Mouse (Mus musculus) CH12.LX (cell line): ENCODE data around the gene Them7. TPM values are rescaled to one million over a fixed set of nuclear protein-coding genes. Genes with fewer than 3 reads are reported as not detected.

Experiments used
- DNase-seq: peaks from one replicate; pipeline ENCODE4 v3.0.0-alpha.2; 2013; ENCODE audit errors: extremely low read depth
- H3K27ac ChIP-seq: 2 replicates; pipeline ENCODE4 v1.5.1; 2012; ENCODE audit warnings: low read depth, mild to moderate bottlenecking, control low read depth, moderate library complexity; ENCODE audit not compliant: insufficient read depth
- H3K27me3 ChIP-seq: replicated peaks from 2 replicates; pipeline ENCODE3; 2012; ENCODE audit warnings: inconsistent platforms
- H3K36me3 ChIP-seq, 2 experiments: replicated peaks in 1 of 2; 2 replicates each; pipeline versions ENCODE3 to v1.6.1; 2012; ENCODE audit warnings: inconsistent platforms in 1 of 2, low read length in 1 of 2, mild to moderate bottlenecking in 1 of 2, mixed read lengths in 1 of 2, moderate library complexity in 1 of 2; ENCODE audit not compliant: control insufficient read depth in 1 of 2, insufficient read depth in 1 of 2
- H3K4me1 ChIP-seq, 2 experiments: 2 replicates each; pipeline ENCODE4 v1.6.1; 2012; ENCODE audit warnings: inconsistent platforms in 1 of 2, moderate library complexity in 1 of 2; ENCODE audit not compliant: insufficient read depth in 2 of 2, control insufficient read depth in 1 of 2
- H3K4me2 ChIP-seq: 2 replicates; pipeline ENCODE4 v1.6.1; 2012; ENCODE audit warnings: low read depth, mild to moderate bottlenecking, control low read depth; ENCODE audit not compliant: poor library complexity, insufficient read depth, severe bottlenecking
- H3K4me3 ChIP-seq, 3 experiments: fragments of 150-350 bp in 1 of 3; sonication (generic) in 1 of 3; replicated peaks in 1 of 3; 2 replicates each; pipeline versions ENCODE3 to v1.5.1; 2011 to 2012; ENCODE audit warnings: low read depth in 2 of 3, low read length in 2 of 3, mild to moderate bottlenecking in 2 of 3, moderate library complexity in 2 of 3, control low read depth in 1 of 3, improper control_type of control experiment in 1 of 3, inconsistent platforms in 1 of 3, mixed read lengths in 1 of 3; ENCODE audit not compliant: poor library complexity in 1 of 3
- H3K79me2 ChIP-seq: replicated peaks from 2 replicates; pipeline ENCODE4 v1.6.1; 2012; ENCODE audit warnings: mild to moderate bottlenecking, moderate library complexity; ENCODE audit not compliant: control insufficient read depth, poor library complexity, insufficient read depth, severe bottlenecking; ENCODE audit errors: extremely low read depth
- H3K9ac ChIP-seq: 2 replicates; pipeline ENCODE4 v1.6.1; 2012; ENCODE audit warnings: low read depth, mild to moderate bottlenecking, control low read depth, moderate library complexity; ENCODE audit not compliant: insufficient read depth
- H3K9me3 ChIP-seq: replicated peaks from 2 replicates; pipeline ENCODE3; 2012; ENCODE audit warnings: low read length, inconsistent platforms, mixed read lengths
- CHD1 ChIP-seq: IDR thresholded peaks from 2 replicates; pipeline ENCODE4 v1.6.1; 2012; ENCODE audit warnings: low read depth, low read length, improper control_type of control experiment, inconsistent platforms
- CTCF ChIP-seq, 2 experiments: IDR thresholded peaks in 1 of 2; conservative IDR thresholded peaks in 1 of 2; 2 replicates each; pipeline ENCODE4 v1.5.1; 2011 to 2012; ENCODE audit warnings: low read depth in 2 of 2, low read length in 2 of 2, improper control_type of control experiment in 1 of 2, inconsistent platforms in 1 of 2, mild to moderate bottlenecking in 1 of 2, moderate library complexity in 1 of 2
- E2F4 ChIP-seq: IDR thresholded peaks from 2 replicates; pipeline ENCODE4 v1.6.1; 2011; ENCODE audit warnings: low read depth, low read length, improper control_type of control experiment; ENCODE audit not compliant: insufficient replicate concordance
- ELF1 ChIP-seq: IDR thresholded peaks from 2 replicates; pipeline ENCODE4 v1.6.1; 2014; ENCODE audit warnings: low read depth, mild to moderate bottlenecking, inconsistent platforms, low read length, improper control_type of control experiment
- EP300 ChIP-seq: IDR thresholded peaks from 2 replicates; pipeline ENCODE4 v1.6.1; 2011; ENCODE audit warnings: low read length, improper control_type of control experiment
- HCFC1 ChIP-seq: IDR thresholded peaks from 2 replicates; pipeline ENCODE4 v1.6.1; 2012; ENCODE audit warnings: low read depth, mild to moderate bottlenecking, inconsistent platforms, low read length, improper control_type of control experiment
- JUN ChIP-seq: IDR thresholded peaks from 2 replicates; pipeline ENCODE4 v1.6.1; 2011; ENCODE audit warnings: low read depth, mild to moderate bottlenecking, low read length, improper control_type of control experiment, moderate library complexity; ENCODE audit not compliant: insufficient read depth
- MAX ChIP-seq: IDR thresholded peaks from 2 replicates; pipeline ENCODE4 v1.6.1; 2011; ENCODE audit warnings: low read length, improper control_type of control experiment
- MAZ ChIP-seq: IDR thresholded peaks from 2 replicates; pipeline ENCODE4 v1.6.1; 2012; ENCODE audit warnings: low read depth, mild to moderate bottlenecking, inconsistent platforms, low read length, improper control_type of control experiment, moderate library complexity
- MYC ChIP-seq: IDR thresholded peaks from 2 replicates; pipeline ENCODE4 v1.6.1; 2011; ENCODE audit warnings: low read depth, mild to moderate bottlenecking, improper control_type of control experiment, low read length
- PAX5 ChIP-seq: IDR thresholded peaks from 2 replicates; pipeline ENCODE4 v1.6.1; 2012; ENCODE audit warnings: low read length, inconsistent platforms, mixed read lengths
- POLR2A ChIP-seq: IDR thresholded peaks from 2 replicates; pipeline ENCODE4 v1.6.1; 2011; ENCODE audit warnings: low read depth, mild to moderate bottlenecking, improper control_type of control experiment, low read length
- RAD21 ChIP-seq: IDR thresholded peaks from 2 replicates; pipeline ENCODE4 v1.6.1; 2011; ENCODE audit warnings: low read depth, mild to moderate bottlenecking, low read length, improper control_type of control experiment, moderate library complexity
- USF2 ChIP-seq: conservative IDR thresholded peaks from 2 replicates; pipeline ENCODE4 v1.6.1; 2011; ENCODE audit warnings: low read depth, low read length, improper control_type of control experiment
- ZC3H11A ChIP-seq: IDR thresholded peaks from 2 replicates; pipeline ENCODE4 v1.6.1; 2012; ENCODE audit warnings: low read depth, mild to moderate bottlenecking, inconsistent platforms, low read length, improper control_type of control experiment
- ZKSCAN1 ChIP-seq: IDR thresholded peaks from 2 replicates; pipeline ENCODE4 v1.6.1; 2012; ENCODE audit warnings: low read depth, inconsistent platforms, low read length, improper control_type of control experiment, borderline replicate concordance
- ZMIZ1 ChIP-seq: IDR thresholded peaks from 2 replicates; pipeline ENCODE4 v1.6.1; 2012; ENCODE audit warnings: low read depth, mild to moderate bottlenecking, inconsistent platforms, low read length, improper control_type of control experiment
- ZNF384 ChIP-seq: IDR thresholded peaks from 2 replicates; pipeline ENCODE4 v1.6.1; 2012; ENCODE audit warnings: low read depth, low read length, improper control_type of control experiment, inconsistent platforms
- dilution Hi-C: fragments of 300-500 bp; cut with MboI; formaldehyde crosslinking; loops from 2 replicates; pipeline ENCODE4 v1.14.3; 2020; ENCODE audit warnings: low sequenced_read_pairs; ENCODE audit not compliant: extremely low pct_unique_long_range_greater_than_20kb, extremely low pct_ligation_motif_present
- in situ Hi-C: fragments of 300-500 bp; cut with MboI; formaldehyde crosslinking; loops from 3 replicates; pipeline ENCODE4 v1.14.3; 2019; ENCODE audit warnings: low sequenced_read_pairs, low pct_ligation_motif_present, low pct_unique_long_range_greater_than_20kb, mixed read lengths
- polyA plus RNA-seq: library from polyadenylated mRNA; unstranded; fragments of >175 nt; gene quantifications from 2 replicates; pipeline ENCODE4 v1.2.1, GENCODE M21; 2012; ENCODE audit warnings: low read depth; ENCODE audit not compliant: insufficient read length
- total RNA-seq, 2 experiments: library from RNA; depleted of rRNA; stranded (reverse); fragments of 300-350 nt in 1 of 2; fragments of >200 nt in 1 of 2; gene quantifications; 2 replicates each; pipeline ENCODE4 v1.2.3; 2012 to 2014

Gene Them7
- total and polyA plus RNA-seq, 3 experiments, result not detected

GRCm38 (mm10) chr2:105337171-105337875 is 113.2 kb downstream of the Them7 start:
- Histone ChIP-seq H3K27ac (no peak overlapping the region), H3K4me1 (peaks cover 0 to 17% of the 10 kb centered on the region in 2 experiments; a peak in 1 of 4 replicates), H3K9me3 (no peaks in the 10 kb centered on the region), H3K79me2 (no peaks in the 10 kb centered on the region)
- dilution Hi-C loops, result no loop called here
- TF ChIP-seq CTCF (conservative IDR thresholded peaks at IDR 0.05 in 1 of 2, IDR thresholded peaks at IDR 0.05 in 1 of 2; ENCODE audit: low read depth in 2 of 2, low read length in 2 of 2) (no peak), MYC (no peak), HCFC1 (no peak), EP300 (no peak), ZC3H11A (no peak), E2F4 (no peak), ZKSCAN1 (no peak), ZMIZ1 (no peak), MAZ (no peak), CHD1 (no peak), JUN (no peak), USF2 (no peak), MAX (no peak), ELF1 (no peak), ZNF384 (no peak), PAX5 (no peak)
- TF ChIP-seq, all 38 proteins: peak for 0
- DNase-seq, result no peak
- H3K9ac ChIP-seq, result no peak overlapping the region
- H3K36me3 ChIP-seq, result no peaks in the 10 kb centered on the region
- H3K4me3 ChIP-seq, result no peak overlapping the region
- in situ Hi-C loops, result loop anchor here (5.0 kb wide), 1 partner anchor 90 kb away; no protein-coding TSS in a partner anchor
- no peaks in the 10 kb centered on the region for H3K27me3 ChIP-seq
- H3K4me2 ChIP-seq, result no peak overlapping the region

- H3K4me2 ChIP-seq, result no peak overlapping the region
- H3K4me3 ChIP-seq, result no peak overlapping the region
- H3K9ac ChIP-seq, result no peak overlapping the region
- H3K79me2 ChIP-seq, result no peaks in the 10 kb centered on the region
- H3K27ac ChIP-seq, result no peak overlapping the region
- TF ChIP-seq CTCF (conservative IDR thresholded peaks at IDR 0.05 in 1 of 2, IDR thresholded peaks at IDR 0.05 in 1 of 2; ENCODE audit: low read depth in 2 of 2, low read length in 2 of 2) (peak; percentile 59 to 63), POLR2A (no peak), RAD21 (peak; percentile 38)
- TF ChIP-seq, all 38 proteins: peak for 2
- H3K27me3 ChIP-seq, result no peaks in the 10 kb centered on the region
- in situ Hi-C loops (loop anchor here (5.0 kb wide), 1 partner anchor 87 kb away; no protein-coding TSS in a partner anchor), dilution Hi-C loops (no loop called here)
- H3K9me3 ChIP-seq, result no peaks in the 10 kb centered on the region
- H3K36me3 ChIP-seq, result no peaks in the 10 kb centered on the region
- peak; percentile 49 for DNase-seq
- peaks cover 0 to 17% of the 10 kb centered on the region in 2 experiments; a peak in 1 of 4 replicates for H3K4me1 ChIP-seq
These were observed 115.9 kb downstream of the Them7 start for GRCm38 (mm10) chr2:105339993-105340392.
